Mouse (Mus musculus) hindbrain, postnatal 0 days (tissue): ENCODE measurements around the gene C130026I21Rik. TPM values are rescaled to one million over a fixed set of nuclear protein-coding genes. Genes with fewer than 3 reads are reported as not detected.
"Not testable (repeated sequence)": the region's sequence is repeated elsewhere in the genome, so short reads cannot be mapped to it uniquely, and the experiment has no call there.

ENCODE experiments used
- ATAC-seq: fragments of 200-750 bp; cut with Nextera tagmentation; 2 replicates; pipeline ENCODE4 v1.8.0; 2017; ENCODE audit warnings: mild to moderate bottlenecking, moderate TSS enrichment, moderate library complexity
- DNase-seq: peaks from one replicate; pipeline ENCODE4 v3.0.0-alpha.2; 2015; ENCODE audit warnings: low spot score
- H3K27ac ChIP-seq: fragments of 300-500 bp; sonication (generic); 2 replicates; pipeline ENCODE4 v1.5.1; 2014; ENCODE audit warnings: mild to moderate bottlenecking
- H3K27me3 ChIP-seq: fragments of 300-500 bp; sonication (generic); 2 replicates; pipeline ENCODE4 v1.6.1; 2014; ENCODE audit warnings: low read length, mixed read lengths; ENCODE audit not compliant: insufficient read depth
- H3K36me3 ChIP-seq: fragments of 300-500 bp; sonication (generic); 2 replicates; pipeline ENCODE4 v1.6.1; 2014; ENCODE audit warnings: low read length, mixed read lengths; ENCODE audit not compliant: insufficient read depth
- H3K4me1 ChIP-seq: fragments of 300-500 bp; sonication (generic); 2 replicates; pipeline ENCODE4 v1.6.1; 2014; ENCODE audit warnings: antibody characterized with exemption, low read length, mixed read lengths; ENCODE audit not compliant: insufficient read depth
- H3K4me2 ChIP-seq: fragments of 300-500 bp; sonication (generic); 2 replicates; pipeline ENCODE4 v1.6.1; 2014; ENCODE audit warnings: low read depth, mild to moderate bottlenecking, low read length, moderate library complexity, mixed read lengths
- H3K4me3 ChIP-seq: fragments of 300-500 bp; sonication (generic); 2 replicates; pipeline ENCODE4 v1.5.1; 2014; ENCODE audit warnings: low read length
- H3K9ac ChIP-seq: fragments of 300-500 bp; sonication (generic); replicated peaks from 2 replicates; pipeline ENCODE4 v1.6.1; 2014; ENCODE audit warnings: mild to moderate bottlenecking, low read length, moderate library complexity, mixed read lengths
- H3K9me3 ChIP-seq: fragments of 300-500 bp; sonication (generic); 2 replicates; pipeline ENCODE4 v1.6.1; 2016; ENCODE audit warnings: low read length, mixed read lengths
- WGBS: fragments of 180-500 bp; shearing (Covaris S2); extraction: QIAGEN DNeasy Blood & Tissue Kit; methylation state at CpG from one replicate; pipeline ENCODE4 v1.1.7; 2014; 5-methylcytosine and 5-hydroxymethylcytosine counted together
- polyA plus RNA-seq: library from polyadenylated mRNA; unstranded; fragments of >200 nt; fragmentation: Nextera tagmentation; extraction: Ambion mirVana; gene quantifications from 2 replicates; pipeline ENCODE4 v1.2.1, GENCODE M21; 2015
- total RNA-seq: library from RNA; depleted of rRNA; stranded (reverse); fragments of >200 nt; gene quantifications from 2 replicates; pipeline ENCODE4 v1.2.3, GENCODE M21; 2014

The C130026I21Rik gene
- total and polyA plus RNA-seq, 2 experiments from 2014 or later: 0.16 TPM; not detected in 1

DNA sequence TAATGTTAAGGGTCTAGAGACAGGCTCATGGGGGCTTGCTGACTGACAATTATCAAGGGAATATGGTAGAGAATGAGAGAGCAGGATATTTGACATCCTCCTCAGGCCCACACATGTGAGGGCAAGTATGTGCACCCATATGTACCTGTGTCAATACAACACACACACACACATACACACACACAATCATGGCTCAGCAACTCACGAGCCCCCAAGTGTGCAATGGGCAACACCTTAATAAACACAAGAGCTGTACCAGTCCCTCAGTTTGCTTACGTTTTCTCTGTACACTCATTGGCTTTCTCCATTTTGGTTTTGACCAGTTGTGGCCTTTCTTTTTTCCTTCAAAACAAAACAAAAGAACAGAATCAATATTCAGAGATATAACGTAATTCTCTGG is 185.6 kb downstream of the C130026I21Rik start:
- 59% methylated on average over 3 of the region's 3 CpGs for WGBS
- not testable (repeated sequence) for H3K4me3 ChIP-seq, H3K27me3 ChIP-seq, H3K9ac ChIP-seq, H3K4me1 ChIP-seq, ATAC-seq, H3K4me2 ChIP-seq, H3K9me3 ChIP-seq, H3K36me3 ChIP-seq, DNase-seq, H3K27ac ChIP-seq

- not testable (repeated sequence) for H3K4me2 ChIP-seq, ATAC-seq, H3K27me3 ChIP-seq, H3K9ac ChIP-seq, H3K4me1 ChIP-seq, H3K4me3 ChIP-seq, DNase-seq, H3K9me3 ChIP-seq, H3K27ac ChIP-seq, H3K36me3 ChIP-seq
- 64% methylated on average over 3 of the region's 3 CpGs for WGBS
Measured at GRCm38 (mm10) chr1:85073099-85073498, 197.3 kb downstream of the C130026I21Rik start.

DNA sequence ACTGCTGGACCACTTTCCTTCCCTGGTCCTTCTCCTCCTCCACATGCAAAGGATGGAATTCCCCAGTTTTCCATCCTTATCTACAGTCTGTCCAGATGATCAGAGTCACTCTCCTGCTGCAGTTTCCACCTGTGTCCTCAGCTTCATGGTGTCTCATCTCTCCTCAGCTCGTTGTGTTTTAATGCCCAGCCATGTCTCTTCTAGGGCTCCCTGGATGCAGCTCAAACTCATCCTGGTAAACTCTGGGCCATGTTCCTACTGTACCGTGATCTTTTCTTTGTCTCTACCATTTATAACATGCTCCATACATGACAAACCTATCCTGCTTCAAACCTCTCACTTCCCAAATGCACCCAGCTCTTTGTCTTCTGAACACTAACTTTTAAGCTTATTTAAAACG is 198.7 kb downstream of the C130026I21Rik start:
- not testable (repeated sequence) for H3K4me2 ChIP-seq, ATAC-seq, H3K9me3 ChIP-seq, H3K36me3 ChIP-seq, H3K4me1 ChIP-seq, H3K9ac ChIP-seq, H3K4me3 ChIP-seq, H3K27ac ChIP-seq, DNase-seq, H3K27me3 ChIP-seq
- 62% methylated on average over 3 of the region's 3 CpGs for WGBS

DNA sequence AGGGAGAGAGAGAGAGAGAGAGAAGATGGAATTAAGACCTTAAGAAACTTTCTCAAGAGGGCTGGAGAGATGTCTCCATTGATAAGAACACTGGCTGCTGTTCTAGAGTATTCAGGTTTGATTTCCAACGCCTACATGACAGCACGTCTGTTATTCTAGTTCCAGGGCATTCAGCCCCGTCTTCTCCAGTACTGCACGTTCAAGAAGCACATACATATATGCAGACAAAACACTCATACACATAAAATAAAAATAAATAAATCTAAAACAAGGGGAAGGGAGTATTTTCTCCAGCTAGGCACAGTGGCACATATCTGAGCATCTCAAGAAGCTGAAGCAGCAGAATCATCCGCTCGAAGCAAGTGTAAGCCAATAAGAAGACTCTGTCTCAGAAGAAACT is 234.6 kb downstream of the C130026I21Rik start:
- not testable (repeated sequence) for H3K9ac ChIP-seq, H3K27me3 ChIP-seq, H3K4me2 ChIP-seq, H3K9me3 ChIP-seq, H3K27ac ChIP-seq, H3K4me3 ChIP-seq, DNase-seq, ATAC-seq, H3K36me3 ChIP-seq, H3K4me1 ChIP-seq
- 73% methylated on average over 4 of the region's 6 CpGs for WGBS

DNA sequence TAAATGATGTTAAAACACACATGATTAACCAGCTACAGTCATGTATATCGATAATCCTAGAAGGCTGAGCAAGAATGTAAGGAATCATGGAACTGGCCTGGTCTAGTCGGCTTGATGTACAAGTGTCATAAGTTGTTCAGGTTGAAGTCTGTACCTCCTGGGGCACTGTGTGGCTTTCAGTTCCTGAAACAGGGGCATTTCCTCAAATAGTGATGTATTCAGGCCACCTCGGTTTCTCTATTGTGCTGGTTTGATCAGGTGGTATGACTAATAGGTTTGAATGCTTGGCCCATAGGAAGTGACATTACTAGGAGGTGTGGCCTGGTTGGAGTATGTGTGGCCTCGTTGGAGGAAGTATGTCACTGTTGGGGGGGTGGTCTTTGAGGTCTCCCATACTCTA is 236.0 kb downstream of the C130026I21Rik start:
- H3K27me3 ChIP-seq, H3K36me3 ChIP-seq, DNase-seq, H3K9me3 ChIP-seq, ATAC-seq, H3K9ac ChIP-seq, H3K4me2 ChIP-seq, H3K4me3 ChIP-seq, H3K4me1 ChIP-seq, H3K27ac ChIP-seq: not testable (repeated sequence)
- WGBS: 88% methylated on average over 3 of the region's 4 CpGs

DNA sequence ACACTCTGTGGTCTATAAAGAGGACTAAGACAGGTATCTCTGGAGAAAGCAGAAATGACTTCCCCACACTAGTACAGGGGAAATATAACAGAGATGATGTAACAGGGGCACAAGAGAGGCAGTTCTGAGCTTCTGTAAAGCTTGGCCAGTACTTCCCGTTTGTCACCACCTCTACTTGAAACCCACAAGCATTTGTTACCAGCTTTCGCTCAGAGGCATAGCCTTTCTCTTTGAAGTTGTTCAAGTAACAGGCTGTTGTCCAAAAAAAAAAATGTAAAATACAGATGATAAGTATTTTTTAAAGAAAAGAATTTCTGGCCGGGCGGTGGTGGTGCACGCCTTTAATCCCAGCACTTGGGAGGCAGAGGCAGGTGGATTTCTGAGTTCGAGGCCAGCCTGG is 236.8 kb downstream of the C130026I21Rik start:
- not testable (repeated sequence) for ATAC-seq, H3K9me3 ChIP-seq, H3K4me2 ChIP-seq, H3K4me3 ChIP-seq, H3K4me1 ChIP-seq, H3K27me3 ChIP-seq, H3K36me3 ChIP-seq, H3K27ac ChIP-seq, H3K9ac ChIP-seq, DNase-seq
- WGBS: 94% methylated on average over 4 of the region's 6 CpGs

DNA sequence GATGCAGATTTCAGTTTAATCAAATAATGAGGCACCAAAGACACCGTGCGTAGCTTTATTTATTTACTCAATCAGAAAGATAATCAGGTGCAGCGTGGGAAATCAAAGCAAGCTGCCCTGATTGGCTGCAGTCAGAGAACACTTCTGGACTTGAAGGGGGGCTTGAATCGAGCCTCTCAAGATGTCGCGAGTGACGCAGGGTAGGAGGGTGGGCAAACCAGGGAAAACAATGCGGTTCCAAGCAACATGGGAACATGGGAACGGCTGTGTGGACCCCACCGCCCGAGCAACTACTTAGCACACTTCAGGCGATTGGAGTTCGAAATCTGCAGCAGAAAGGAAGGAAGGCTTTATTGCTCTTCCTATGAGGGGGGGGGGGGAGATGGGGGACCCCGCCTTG is 240.2 kb downstream of the C130026I21Rik start:
- DNase-seq, H3K4me3 ChIP-seq, H3K27me3 ChIP-seq, H3K9ac ChIP-seq, H3K4me2 ChIP-seq, H3K27ac ChIP-seq, H3K9me3 ChIP-seq, H3K4me1 ChIP-seq, ATAC-seq, H3K36me3 ChIP-seq: not testable (repeated sequence)
- WGBS: 61% methylated on average over 8 of the region's 14 CpGs

DNA sequence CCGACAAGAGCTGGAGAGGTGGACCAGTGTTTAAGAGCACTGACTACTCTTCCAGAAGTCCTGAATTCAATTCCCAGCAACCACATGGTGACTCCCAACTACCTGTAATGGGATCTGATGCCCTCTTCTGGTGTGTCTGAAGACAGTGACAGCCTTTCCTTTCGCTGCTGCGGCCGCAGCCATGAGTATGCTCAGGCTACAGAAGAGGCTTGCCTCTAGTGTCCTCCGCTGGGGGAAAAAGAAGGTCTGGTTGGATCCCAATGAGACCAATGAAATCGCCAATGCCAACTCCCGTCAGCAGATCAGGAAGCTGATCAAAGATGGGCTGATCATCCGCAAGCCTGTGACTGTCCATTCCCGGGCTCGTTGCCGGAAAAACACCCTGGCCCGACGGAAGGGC is 258.4 kb downstream of the C130026I21Rik start:
- DNase-seq, H3K27me3 ChIP-seq, H3K9me3 ChIP-seq, H3K9ac ChIP-seq, H3K4me1 ChIP-seq, H3K4me2 ChIP-seq, H3K27ac ChIP-seq, ATAC-seq, H3K4me3 ChIP-seq, H3K36me3 ChIP-seq: not testable (repeated sequence)
- 94% methylated on average over 12 of the region's 13 CpGs for WGBS

DNA sequence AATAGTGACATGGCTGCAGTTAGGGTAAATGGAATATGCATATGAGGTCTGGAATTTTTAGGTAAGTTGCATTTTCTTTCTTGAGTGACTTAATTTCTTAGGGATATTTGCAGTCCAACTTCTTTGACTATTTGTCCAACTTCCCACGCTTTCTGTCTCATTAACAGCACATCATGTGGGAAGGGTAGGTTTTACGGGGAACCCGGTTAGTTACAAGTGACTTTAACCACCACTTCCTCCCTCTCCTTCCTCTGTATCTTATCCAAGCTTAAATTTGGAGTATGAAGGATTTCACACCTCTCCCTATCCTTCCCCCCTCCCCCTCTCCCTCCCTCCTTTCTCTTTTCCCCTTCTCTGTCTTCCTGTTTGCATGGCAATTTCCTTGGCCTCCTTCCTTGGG is 259.4 kb downstream of the C130026I21Rik start:
- not testable (repeated sequence) for H3K4me2 ChIP-seq, H3K4me1 ChIP-seq, ATAC-seq, H3K9me3 ChIP-seq, H3K36me3 ChIP-seq, DNase-seq, H3K9ac ChIP-seq, H3K27me3 ChIP-seq, H3K4me3 ChIP-seq, H3K27ac ChIP-seq
- 86% methylated on average over 2 of the region's 3 CpGs for WGBS

- H3K4me2 ChIP-seq, H3K4me3 ChIP-seq, H3K4me1 ChIP-seq, H3K27ac ChIP-seq, H3K9me3 ChIP-seq, H3K9ac ChIP-seq, ATAC-seq, H3K27me3 ChIP-seq, DNase-seq, H3K36me3 ChIP-seq: not testable (repeated sequence)
- WGBS: 75% methylated on average over 1 of the region's 1 CpGs
Measured at GRCm38 (mm10) chr1:85007737-85008136, 262.6 kb downstream of the C130026I21Rik start.

GRCm38 (mm10) chr1:84999241-84999640 is 271.1 kb downstream of the C130026I21Rik start:
- not testable (repeated sequence) for H3K4me3 ChIP-seq, H3K9ac ChIP-seq, H3K9me3 ChIP-seq, H3K36me3 ChIP-seq, H3K4me1 ChIP-seq, ATAC-seq, H3K27ac ChIP-seq, H3K4me2 ChIP-seq, DNase-seq, H3K27me3 ChIP-seq
- WGBS: 100% methylated on average over 4 of the region's 12 CpGs
